Mouse (Mus musculus) heart, postnatal 0 days (tissue): ENCODE results near the gene Egfr.

ENCODE experiments used
- CTCF ChIP-seq: IDR thresholded peaks from 2 replicates; pipeline ENCODE4 v1.5.1; 2016; ENCODE audit warnings: antibody characterized with exemption, control low read depth, low read depth
- EP300 ChIP-seq: IDR thresholded peaks from 2 replicates; pipeline ENCODE4 v1.6.1; 2016; ENCODE audit warnings: antibody characterized with exemption, low read depth

DNA sequence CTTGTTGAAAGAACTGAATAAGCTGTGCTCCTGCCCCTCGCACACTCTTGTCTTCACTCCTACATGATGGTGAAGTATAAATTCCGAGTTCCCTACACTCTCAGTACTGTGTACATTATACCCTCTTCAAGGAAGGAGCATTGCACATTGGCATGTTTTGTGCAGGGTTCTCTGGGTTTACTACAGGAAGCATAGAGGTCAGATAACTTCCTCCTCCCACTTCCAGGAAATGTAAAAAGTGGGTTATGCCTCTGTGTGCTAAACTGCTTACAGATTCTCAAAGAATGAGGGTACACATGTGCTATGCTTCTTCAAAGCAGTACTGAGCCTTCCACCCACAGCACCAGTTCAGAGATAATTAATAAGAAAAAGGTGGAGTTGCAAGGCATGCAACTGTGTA lies 16.0 kb downstream of the Egfr start:
- no peak for TF ChIP-seq CTCF
- TF ChIP-seq EP300, result no peak
